Comparison of ENCODE assay signal across 8 mouse cellular contexts in the genomic region with DNA sequence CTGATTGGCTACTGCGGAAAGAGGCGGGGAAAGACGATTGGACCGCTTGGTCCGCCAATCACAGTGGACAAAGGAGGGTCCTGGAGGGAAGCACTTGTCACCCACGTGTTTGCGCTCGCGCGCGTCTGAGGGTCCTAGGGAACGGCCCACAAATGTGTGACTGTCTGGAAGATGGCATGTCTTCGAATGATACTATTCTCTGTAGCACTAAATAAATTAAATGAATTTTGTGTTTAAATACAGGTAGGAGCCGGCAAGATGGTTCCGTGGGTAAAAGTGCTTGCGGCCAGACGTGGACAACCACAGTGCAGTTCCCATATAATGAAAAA. TPM values are rescaled to one million over a fixed set of nuclear protein-coding genes. Genes with fewer than 3 reads are reported as not detected.
DNase-seq lines count a peak whose midpoint lies in the region; ATAC-seq and TF ChIP-seq lines count a peak whose summit lies in the region.

No protein-coding gene starts in this region.

- 4% methylated on average over 17 of the region's 17 CpGs for WGBS in embryonic facial prominence, embryonic 12.5 days
- 6% methylated on average over 17 of the region's 17 CpGs for WGBS in intestine, embryonic 15.5 days
- WGBS in neural tube, embryonic 12.5 days = 6% methylated on average over 17 of the region's 17 CpGs

- no peaks in the 10 kb centered on the region for H3K36me3 ChIP-seq in embryonic facial prominence, embryonic 12.5 days
- H3K36me3 ChIP-seq in intestine, embryonic 15.5 days = no peaks in the 10 kb centered on the region
- H3K36me3 ChIP-seq in neural tube, embryonic 12.5 days = no peaks in the 10 kb centered on the region

- no peaks in the 10 kb centered on the region for H3K9me3 ChIP-seq in embryonic facial prominence, embryonic 12.5 days
- H3K9me3 ChIP-seq in intestine, embryonic 15.5 days = no peaks in the 10 kb centered on the region
- no peaks in the 10 kb centered on the region for H3K9me3 ChIP-seq in neural tube, embryonic 12.5 days

- H3K9ac ChIP-seq in embryonic facial prominence, embryonic 12.5 days = no peak overlapping the region
- no peak overlapping the region for H3K9ac ChIP-seq in intestine, embryonic 15.5 days
- no peak overlapping the region for H3K9ac ChIP-seq in neural tube, embryonic 12.5 days

- peaks cover 9% of the 10 kb centered on the region; the same call in 1 of the 2 replicates for H3K4me1 ChIP-seq in embryonic facial prominence, embryonic 12.5 days
- 0 out of 2 replicates have a peak, but pooled peaks cover 3% of the 10 kb centered on the region for H3K4me1 ChIP-seq in intestine, embryonic 15.5 days (replicated peaks)
- peaks cover 8% of the 10 kb centered on the region for H3K4me1 ChIP-seq in neural tube, embryonic 12.5 days

- H3K4me2 ChIP-seq in embryonic facial prominence, embryonic 12.5 days (replicated peaks) = peak overlapping the region; percentile 75
- peak overlapping the region; percentile 87 for H3K4me2 ChIP-seq in intestine, embryonic 15.5 days (replicated peaks)
- H3K4me2 ChIP-seq in neural tube, embryonic 12.5 days (replicated peaks) = peak overlapping the region; percentile 54

- no peak for TF ChIP-seq CTCF in layer of hippocampus, adult 2 months (conservative IDR thresholded peaks at IDR 0.05)

- peak overlapping the region; percentile 36; the same call in 1 of the 2 replicates for H3K27ac ChIP-seq in layer of hippocampus, adult 2 months
- H3K27ac ChIP-seq in embryonic facial prominence, embryonic 12.5 days = no peak overlapping the region
- H3K27ac ChIP-seq in intestine, embryonic 15.5 days = no peak overlapping the region
- no peak overlapping the region for H3K27ac ChIP-seq in neural tube, embryonic 12.5 days

- peak overlapping the region; percentile 58 for H3K4me3 ChIP-seq in layer of hippocampus, adult 2 months
- H3K4me3 ChIP-seq in embryonic facial prominence, embryonic 12.5 days = peak overlapping the region; percentile 75
- peak overlapping the region; percentile 83 for H3K4me3 ChIP-seq in intestine, embryonic 15.5 days (replicated peaks)
- peak overlapping the region; percentile 22; the same call in 1 of the 2 replicates for H3K4me3 ChIP-seq in neural tube, embryonic 12.5 days

- DNase-seq in layer of hippocampus, adult 2 months (ENCODE audit: low spot score in 2 of 2) = no peak
- DNase-seq in layer of hippocampus, postnatal 14 days (ENCODE audit: low spot score in 2 of 2) = no peak
- DNase-seq in spleen, adult 12 weeks (ENCODE audit: low spot score) = no peak

- H3K27me3 ChIP-seq in embryonic facial prominence, embryonic 12.5 days = no peaks in the 10 kb centered on the region
- H3K27me3 ChIP-seq in intestine, embryonic 15.5 days (replicated peaks) = no peaks in the 10 kb centered on the region
- no peaks in the 10 kb centered on the region for H3K27me3 ChIP-seq in neural tube, embryonic 12.5 days (replicated peaks)

- no peak for ATAC-seq in embryonic facial prominence, embryonic 12.5 days (ENCODE audit: insufficient number of reproducible peaks, insufficient read depth, low FRiP score, low TSS enrichment)
- no peak for ATAC-seq in intestine, embryonic 15.5 days
- no peak for ATAC-seq in neural tube, embryonic 12.5 days (ENCODE audit: low FRiP score, low read depth)
- no peak for ATAC-seq in monocyte, adult 5-6 weeks (replicated peaks; ENCODE audit: insufficient number of reproducible peaks, low FRiP score, low TSS enrichment, poor library complexity, severe bottlenecking)
- ATAC-seq in CD4-positive, CD25-positive, alpha-beta regulatory T cell, adult 4 months = no peak

RNA-seq across cellular contexts. Expression of gene Rps6ka5, which starts 1.4 kb away (rescaled TPM):
- total RNA-seq in layer of hippocampus, adult 2 months (2021) = 10 to 100 TPM; 25.7 to 26.0 TPM
- total RNA-seq in layer of hippocampus, postnatal 14 days (2021) = 10 to 100 TPM; 17.1 to 17.6 TPM
- polyA plus RNA-seq in embryonic facial prominence, embryonic 12.5 days (2016; fragmentation: Nextera tagmentation; extraction: Ambion mirVana) = 5.7 and 7.2 TPM in 2 replicates
- 2.5 and 2.8 TPM in 2 replicates for polyA plus RNA-seq in intestine, embryonic 15.5 days (2015; fragmentation: Nextera tagmentation; extraction: Ambion mirVana)
- polyA plus RNA-seq in neural tube, embryonic 12.5 days (2016; fragmentation: Nextera tagmentation; extraction: Ambion mirVana) = 5.2 and 5.4 TPM in 2 replicates
- 23.7 to 25.8 TPM (median 25.6 TPM) in 3 replicates for total RNA-seq in monocyte, adult 5-6 weeks (2017)
- 1 to 10 TPM; 3.2 to 6.2 TPM for polyA plus RNA-seq in CD4-positive, CD25-positive, alpha-beta regulatory T cell, adult 4 months (2017; shearing (Covaris generic))

RNA-seq across cellular contexts. Expression of gene Dglucy, which starts 53.4 kb away (rescaled TPM):
- total RNA-seq in layer of hippocampus, adult 2 months (2021) = 1 to 10 TPM; 6.1 to 8.3 TPM
- total RNA-seq in layer of hippocampus, postnatal 14 days (2021) = 1 to 10 TPM; 5.1 to 6.7 TPM
- 1.7 and 2.2 TPM in 2 replicates for polyA plus RNA-seq in embryonic facial prominence, embryonic 12.5 days (2016; fragmentation: Nextera tagmentation; extraction: Ambion mirVana)
- 2.5 TPM in 2 replicates for polyA plus RNA-seq in intestine, embryonic 15.5 days (2015; fragmentation: Nextera tagmentation; extraction: Ambion mirVana)
- 0.52 and 1.0 TPM in 2 replicates for polyA plus RNA-seq in neural tube, embryonic 12.5 days (2016; fragmentation: Nextera tagmentation; extraction: Ambion mirVana)
- total RNA-seq in monocyte, adult 5-6 weeks (2017) = 14.6 to 22.5 TPM (median 22.4 TPM) in 3 replicates
- 10 to 100 TPM; 13.1 to 17.1 TPM for polyA plus RNA-seq in CD4-positive, CD25-positive, alpha-beta regulatory T cell, adult 4 months (2017; shearing (Covaris generic))

Comparison
In these comparisons a context has a peak if more than half of its experiments do, and no peak if none do; other contexts are left out.
1. H3K4me3 ChIP-seq: peak in every context shown above with its lines; median percentile 83 in intestine, embryonic 15.5 days; 75 in embryonic facial prominence, embryonic 12.5 days; 58 in layer of hippocampus, adult 2 months; 22 in neural tube, embryonic 12.5 days.